In the genomic region with DNA sequence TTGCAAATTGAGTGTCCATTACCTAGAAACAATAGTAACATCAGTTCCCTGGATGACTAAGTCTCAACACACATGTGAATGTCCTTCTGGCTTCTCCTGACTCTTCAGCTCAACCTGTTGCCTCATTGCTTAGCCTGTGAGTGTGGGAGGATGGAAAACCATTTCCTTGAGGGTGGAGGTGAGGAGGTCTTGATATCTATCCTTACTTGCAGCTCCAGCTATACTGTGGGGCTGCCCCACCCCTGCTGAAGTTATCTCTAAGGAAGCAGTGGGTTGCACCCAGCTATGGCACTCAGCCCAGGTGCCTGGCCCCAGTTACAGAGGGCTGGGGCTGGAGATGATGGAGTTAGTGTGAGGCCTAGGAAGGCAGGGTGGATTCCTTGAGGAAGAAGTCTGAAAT, we compare ENCODE assay signal across 9 mouse cellular contexts. TPM values are rescaled to one million over a fixed set of nuclear protein-coding genes. Genes with fewer than 3 reads are reported as not detected.
DNase-seq lines count a peak whose midpoint lies in the region; ATAC-seq and TF ChIP-seq lines count a peak whose summit lies in the region.
"Had no signal": no experiment of that assay in that cellular context is flagged by ENCODE, and none has a peak within 500 bp of the region (broad histone marks: within the 10 kb centered on the region; RNA-seq: fewer than 3 reads in every experiment).

No protein-coding gene starts in this region.

- TF ChIP-seq POLR2A in kidney, adult 2 months (IDR thresholded peaks at IDR 0.05; ENCODE audit: low read depth, low read length) = no peak

- no peak overlapping the region for H3K4me3 ChIP-seq in kidney, postnatal 0 days (replicated peaks; ENCODE audit: low read depth, low read length)
- no peak overlapping the region for H3K4me3 ChIP-seq in kidney, adult 2 months (ENCODE audit: insufficient read depth, low read depth, low read length)
- H3K4me3 ChIP-seq in embryonic facial prominence, embryonic 12.5 days = peak overlapping the region; percentile 73; the same call in 1 of the 2 replicates
- H3K4me3 ChIP-seq in limb, embryonic 11.5 days (ENCODE audit: low read depth, low read length) = no peak overlapping the region
- H3K4me3 ChIP-seq in stomach, embryonic 16.5 days (replicated peaks; ENCODE audit: low read length) = no peak overlapping the region

- no peak for TF ChIP-seq CTCF in kidney, postnatal 0 days (IDR thresholded peaks at IDR 0.05; ENCODE audit: low read depth)
- no peak for TF ChIP-seq CTCF in kidney, adult 2 months (conservative IDR thresholded peaks at IDR 0.05; ENCODE audit: insufficient read depth, insufficient read length, low read depth, low read length)

- H3K4me1 ChIP-seq in kidney, postnatal 0 days (replicated peaks; ENCODE audit: insufficient read depth, low read length) = peaks cover 14% of the 10 kb centered on the region; the same call in 1 of the 2 replicates
- H3K4me1 ChIP-seq in kidney, adult 2 months (ENCODE audit: control insufficient read depth, insufficient read depth, low read length) = peaks cover 10% of the 10 kb centered on the region; the same call in 1 of the 2 replicates
- H3K4me1 ChIP-seq in embryonic facial prominence, embryonic 12.5 days = peaks cover 14% of the 10 kb centered on the region
- H3K4me1 ChIP-seq in limb, embryonic 11.5 days (ENCODE audit: control insufficient read depth, insufficient read depth, low read length) = peaks cover 9% of the 10 kb centered on the region
- H3K4me1 ChIP-seq in stomach, embryonic 16.5 days (ENCODE audit: control insufficient read depth, insufficient read depth, low read length) = peaks cover 29% of the 10 kb centered on the region

- no peaks in the 10 kb centered on the region for H3K36me3 ChIP-seq in kidney, postnatal 0 days (ENCODE audit: insufficient read depth, low read length)
- H3K36me3 ChIP-seq in kidney, adult 2 months (ENCODE audit: control insufficient read depth, insufficient read depth, low read length) = no peaks in the 10 kb centered on the region
- no peaks in the 10 kb centered on the region for H3K36me3 ChIP-seq in embryonic facial prominence, embryonic 12.5 days
- peaks cover 2% of the 10 kb centered on the region for H3K36me3 ChIP-seq in limb, embryonic 11.5 days (ENCODE audit: control insufficient read depth, insufficient read depth, low read length)
- H3K36me3 ChIP-seq in stomach, embryonic 16.5 days (ENCODE audit: control insufficient read depth, insufficient read depth, low read length) = no peaks in the 10 kb centered on the region

- no peak overlapping the region for H3K27ac ChIP-seq in kidney, postnatal 0 days
- H3K27ac ChIP-seq in kidney, adult 2 months (ENCODE audit: insufficient read depth, low read depth, low read length) = no peak overlapping the region
- H3K27ac ChIP-seq in embryonic facial prominence, embryonic 12.5 days = no peak overlapping the region
- no peak overlapping the region for H3K27ac ChIP-seq in limb, embryonic 11.5 days (replicated peaks; ENCODE audit: low read depth, low read length)
- H3K27ac ChIP-seq in stomach, embryonic 16.5 days (ENCODE audit: low read length) = no peak overlapping the region

- peaks cover 6% of the 10 kb centered on the region; the same call in 1 of the 2 replicates for H3K27me3 ChIP-seq in kidney, postnatal 0 days (ENCODE audit: insufficient read depth, low read length)
- H3K27me3 ChIP-seq in kidney, adult 2 months (replicated peaks; ENCODE audit: control insufficient read depth, insufficient read depth, low read length) = peaks cover 4% of the 10 kb centered on the region; the same call in 1 of the 2 replicates
- peaks cover 4% of the 10 kb centered on the region; the same call in 1 of the 2 replicates for H3K27me3 ChIP-seq in embryonic facial prominence, embryonic 12.5 days
- no peaks in the 10 kb centered on the region for H3K27me3 ChIP-seq in limb, embryonic 11.5 days (ENCODE audit: control insufficient read depth, insufficient read depth, low read length)
- H3K27me3 ChIP-seq in stomach, embryonic 16.5 days (ENCODE audit: control insufficient read depth, insufficient read depth, low read length) = no peaks in the 10 kb centered on the region; the same call in 1 of the 2 replicates

- H3K9ac ChIP-seq in kidney, postnatal 0 days (ENCODE audit: low read depth, low read length) = no peak overlapping the region
- peak overlapping the region; percentile 31; the same call in 1 of the 2 replicates for H3K9ac ChIP-seq in embryonic facial prominence, embryonic 12.5 days
- H3K9ac ChIP-seq in limb, embryonic 11.5 days (ENCODE audit: low read length) = peak overlapping the region; percentile 14; the same call in 1 of the 2 replicates
- no peak overlapping the region; the same call in 1 of the 2 replicates for H3K9ac ChIP-seq in stomach, embryonic 16.5 days (ENCODE audit: low read length)

- H3K4me2 ChIP-seq in kidney, postnatal 0 days (ENCODE audit: low read length) = 0 out of 2 replicates have a peak overlapping the region, but pooled peaks have one; percentile 91
- H3K4me2 ChIP-seq in embryonic facial prominence, embryonic 12.5 days (replicated peaks) = peak overlapping the region; percentile 86
- H3K4me2 ChIP-seq in limb, embryonic 11.5 days (ENCODE audit: low read depth, severe bottlenecking) = peak overlapping the region; percentile 91; the same call in 1 of the 2 replicates
- peak overlapping the region; percentile 97; the same call in 1 of the 2 replicates for H3K4me2 ChIP-seq in stomach, embryonic 16.5 days (ENCODE audit: low read depth, low read length)

- no peak for ATAC-seq in kidney, postnatal 0 days (replicated peaks; ENCODE audit: low FRiP score, low read depth)
- ATAC-seq in embryonic facial prominence, embryonic 12.5 days (ENCODE audit: insufficient number of reproducible peaks, insufficient read depth, low FRiP score, low TSS enrichment) = no peak
- ATAC-seq in limb, embryonic 11.5 days (ENCODE audit: insufficient number of reproducible peaks, low FRiP score, low TSS enrichment, low read depth) = no peak
- ATAC-seq in stomach, embryonic 16.5 days (ENCODE audit: insufficient read depth, low FRiP score) = peak; percentile 32
- ATAC-seq: inflammation-experienced regulatory T-cells, adult 6 months had no signal

- no peak for DNase-seq in kidney, postnatal 0 days (ENCODE audit: low spot score)
- DNase-seq in kidney, adult 2 months = no peak
- DNase-seq in limb, embryonic 11.5 days (ENCODE audit: low spot score) = no peak
- DNase-seq in urinary bladder, postnatal 4 days (ENCODE audit: low spot score in 2 of 2) = no peak
- no peak for DNase-seq in retina, embryonic 14.5 days (ENCODE audit: low spot score)
- DNase-seq: embryo, embryonic 11 days had no signal

- no peaks in the 10 kb centered on the region for H3K9me3 ChIP-seq in kidney, postnatal 0 days (replicated peaks; ENCODE audit: low read length)
- no peaks in the 10 kb centered on the region for H3K9me3 ChIP-seq in embryonic facial prominence, embryonic 12.5 days
- no peaks in the 10 kb centered on the region for H3K9me3 ChIP-seq in limb, embryonic 11.5 days (ENCODE audit: control insufficient read depth, low read length)
- H3K9me3 ChIP-seq in stomach, embryonic 16.5 days (replicated peaks; ENCODE audit: control insufficient read depth, low read length) = no peaks in the 10 kb centered on the region

RNA-seq across cellular contexts. Expression of gene Slc43a1, which starts 3.3 kb away (rescaled TPM):
- 8.3 and 8.5 TPM in 2 replicates for polyA plus RNA-seq in kidney, postnatal 0 days (2015; fragmentation: Nextera tagmentation; extraction: Ambion mirVana)
- 3.6 and 4.3 TPM in 2 replicates for polyA plus RNA-seq in kidney, adult 2 months (2012; rRNA removed)
- 19.0 and 19.6 TPM in 2 replicates for polyA plus RNA-seq in embryonic facial prominence, embryonic 12.5 days (2016; fragmentation: Nextera tagmentation; extraction: Ambion mirVana)
- 36.0 and 37.8 TPM in 2 replicates for polyA plus RNA-seq in limb, embryonic 11.5 days (2014; fragmentation: Nextera tagmentation; extraction: Ambion mirVana)
- 20.8 TPM in 2 replicates for polyA plus RNA-seq in stomach, embryonic 16.5 days (2015; fragmentation: Nextera tagmentation; extraction: Ambion mirVana)

RNA-seq across cellular contexts. Expression of gene Timm10, which starts 15.1 kb away (rescaled TPM):
- 63.6 and 71.1 TPM in 2 replicates for polyA plus RNA-seq in kidney, postnatal 0 days (2015; fragmentation: Nextera tagmentation; extraction: Ambion mirVana)
- 62.2 and 90.3 TPM in 2 replicates for polyA plus RNA-seq in kidney, adult 2 months (2012; rRNA removed)
- polyA plus RNA-seq in embryonic facial prominence, embryonic 12.5 days (2016; fragmentation: Nextera tagmentation; extraction: Ambion mirVana) = 39.4 and 41.3 TPM in 2 replicates
- 46.9 and 53.6 TPM in 2 replicates for polyA plus RNA-seq in limb, embryonic 11.5 days (2014; fragmentation: Nextera tagmentation; extraction: Ambion mirVana)
- polyA plus RNA-seq in stomach, embryonic 16.5 days (2015; fragmentation: Nextera tagmentation; extraction: Ambion mirVana) = 36.7 and 45.6 TPM in 2 replicates

RNA-seq across cellular contexts. Expression of gene Smtnl1, which starts 19.5 kb away (rescaled TPM):
- 0.36 and 0.37 TPM in 2 replicates for polyA plus RNA-seq in kidney, postnatal 0 days (2015; fragmentation: Nextera tagmentation; extraction: Ambion mirVana)
- 2.6 TPM in 1 of 2 replicates, not detected in the other for polyA plus RNA-seq in kidney, adult 2 months (2012; rRNA removed)
- polyA plus RNA-seq in embryonic facial prominence, embryonic 12.5 days (2016; fragmentation: Nextera tagmentation; extraction: Ambion mirVana) = 0.13 and 0.23 TPM in 2 replicates
- 0.10 and 0.32 TPM in 2 replicates for polyA plus RNA-seq in limb, embryonic 11.5 days (2014; fragmentation: Nextera tagmentation; extraction: Ambion mirVana)
- 0.42 and 1.7 TPM in 2 replicates for polyA plus RNA-seq in stomach, embryonic 16.5 days (2015; fragmentation: Nextera tagmentation; extraction: Ambion mirVana)
- polyA plus RNA-seq: inflammation-experienced regulatory T-cells, adult 6 months had no signal

RNA-seq across cellular contexts. Expression of gene Ube2l6, which starts 43.3 kb away (rescaled TPM):
- 30.5 and 33.9 TPM in 2 replicates for polyA plus RNA-seq in kidney, postnatal 0 days (2015; fragmentation: Nextera tagmentation; extraction: Ambion mirVana)
- polyA plus RNA-seq in kidney, adult 2 months (2012; rRNA removed) = 18.1 and 24.1 TPM in 2 replicates
- polyA plus RNA-seq in embryonic facial prominence, embryonic 12.5 days (2016; fragmentation: Nextera tagmentation; extraction: Ambion mirVana) = 32.9 and 33.5 TPM in 2 replicates
- polyA plus RNA-seq in limb, embryonic 11.5 days (2014; fragmentation: Nextera tagmentation; extraction: Ambion mirVana) = 21.9 and 23.3 TPM in 2 replicates
- polyA plus RNA-seq in stomach, embryonic 16.5 days (2015; fragmentation: Nextera tagmentation; extraction: Ambion mirVana) = 67.7 and 68.9 TPM in 2 replicates

RNA-seq across cellular contexts. Expression of gene Rtn4rl2, which starts 44.6 kb away (rescaled TPM):
- 1.1 and 1.3 TPM in 2 replicates for polyA plus RNA-seq in kidney, postnatal 0 days (2015; fragmentation: Nextera tagmentation; extraction: Ambion mirVana)
- polyA plus RNA-seq in kidney, adult 2 months (2012; rRNA removed) = 1.4 and 1.5 TPM in 2 replicates
- 5.2 and 5.4 TPM in 2 replicates for polyA plus RNA-seq in embryonic facial prominence, embryonic 12.5 days (2016; fragmentation: Nextera tagmentation; extraction: Ambion mirVana)
- polyA plus RNA-seq in limb, embryonic 11.5 days (2014; fragmentation: Nextera tagmentation; extraction: Ambion mirVana) = 0.75 and 0.96 TPM in 2 replicates
- polyA plus RNA-seq in stomach, embryonic 16.5 days (2015; fragmentation: Nextera tagmentation; extraction: Ambion mirVana) = 0.37 TPM in 1 of 2 replicates, not detected in the other
- polyA plus RNA-seq: inflammation-experienced regulatory T-cells, adult 6 months had no signal

Comparison
In these comparisons a context has a peak if more than half of its experiments do, and no peak if none do; other contexts are left out.
1. H3K9ac ChIP-seq: peak in embryonic facial prominence, embryonic 12.5 days (single experiment) and limb, embryonic 11.5 days (single experiment); none in kidney, postnatal 0 days (single experiment) and stomach, embryonic 16.5 days (single experiment).
2. Peak in every context shown above with its lines, with median percentiles within 50 percentile points of each other: H3K4me2 ChIP-seq.